Mouse (Mus musculus): Measurements from ENCODE around the gene Stk24.
A peak's percentile ranks its signal among the peaks of the same experiment; 100 is the strongest.

The Stk24 gene

DNA sequence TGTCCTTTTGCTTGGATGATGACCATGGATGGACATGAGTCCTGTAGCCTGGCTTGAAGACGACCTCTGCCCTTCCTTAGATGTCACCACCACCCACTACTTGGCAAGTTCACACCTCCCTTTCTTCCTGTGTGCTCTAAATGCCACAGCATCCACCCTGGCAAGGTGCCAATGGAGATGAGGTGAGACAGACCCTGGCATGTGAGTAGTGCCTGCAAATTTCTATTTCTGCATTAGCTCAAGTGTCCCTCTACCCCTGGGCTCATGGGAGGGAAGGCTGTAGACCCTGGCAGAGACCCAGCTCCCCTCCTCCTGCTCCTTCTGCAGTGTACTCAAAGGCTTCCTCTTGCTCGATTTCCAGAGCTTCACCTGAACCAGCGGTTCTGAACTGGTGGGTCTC is 64.9 kb downstream of the Stk24 start:
- peak in 1 of 2 experiments; percentile 8 for DNase-seq (ENCODE audit: low spot score in 2 of 2)

- DNase-seq (ENCODE audit: low spot score in 2 of 2) = no peak
Measured at GRCm38 (mm10) chr14:121313283-121313682, 66.5 kb downstream of the Stk24 start.

GRCm38 (mm10) chr14:121311083-121311482 is 68.7 kb downstream of the Stk24 start:
- no peak for DNase-seq (ENCODE audit: low spot score in 2 of 2)

GRCm38 (mm10) chr14:121310325-121311080 is 69.3 kb downstream of the Stk24 start:
- no peak for DNase-seq (ENCODE audit: low spot score in 2 of 2)

GRCm38 (mm10) chr14:121309909-121310308 is 69.9 kb downstream of the Stk24 start:
- DNase-seq (ENCODE audit: low spot score in 2 of 2) = no peak

GRCm38 (mm10) chr14:121305316-121306064 is 74.3 kb downstream of the Stk24 start:
- DNase-seq (ENCODE audit: low spot score in 2 of 2) = no peak

DNA sequence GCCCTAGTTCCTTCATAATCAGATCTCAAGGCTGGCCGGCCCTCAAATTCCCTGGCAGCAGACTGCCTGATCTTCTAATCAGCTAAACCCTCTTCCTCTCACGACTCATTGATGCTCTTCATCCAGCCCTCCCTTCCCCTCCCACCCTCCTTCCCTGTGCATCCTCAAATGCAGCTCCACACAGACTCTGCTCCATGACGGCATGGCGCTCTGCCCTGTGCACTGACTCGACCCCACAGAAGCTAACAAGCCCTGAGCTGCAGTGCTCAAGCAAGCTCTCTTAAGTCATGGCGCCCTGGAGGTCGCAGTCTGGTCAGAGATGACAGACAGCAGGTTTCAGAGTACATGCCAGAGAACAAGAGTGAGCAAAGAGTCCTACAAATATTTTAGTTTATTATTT is 75.3 kb downstream of the Stk24 start:
- DNase-seq (ENCODE audit: low spot score in 2 of 2) = no peak

GRCm38 (mm10) chr14:121299093-121299492 is 80.7 kb downstream of the Stk24 start:
- no peak for DNase-seq (ENCODE audit: low spot score in 2 of 2)

- DNase-seq (ENCODE audit: low spot score in 2 of 2) = no peak
Measured at GRCm38 (mm10) chr14:121298537-121298936, 81.3 kb downstream of the Stk24 start.

DNA sequence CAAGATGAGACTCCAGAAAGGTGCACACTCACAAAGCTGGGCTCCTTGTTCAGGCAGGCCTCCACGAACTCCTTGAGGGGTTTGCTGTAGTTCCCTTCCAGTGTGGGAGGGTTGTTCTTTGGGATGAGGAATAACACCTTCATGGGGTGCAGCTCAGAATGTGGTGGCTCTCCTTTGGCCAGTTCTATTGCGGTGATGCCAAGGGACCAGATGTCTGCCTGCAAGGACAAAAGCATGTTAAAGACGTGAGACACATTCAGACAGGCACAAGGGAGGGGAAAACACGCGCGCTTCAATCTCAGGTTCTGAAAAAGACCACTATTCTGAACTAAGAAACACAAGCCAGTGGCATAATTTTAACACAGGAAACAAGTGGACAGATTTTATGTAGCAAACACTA is 82.7 kb downstream of the Stk24 start:
- DNase-seq (ENCODE audit: low spot score in 2 of 2) = no peak

GRCm38 (mm10) chr14:121294484-121294883 is 85.3 kb downstream of the Stk24 start:
- no peak for DNase-seq (ENCODE audit: low spot score in 2 of 2)

DNA sequence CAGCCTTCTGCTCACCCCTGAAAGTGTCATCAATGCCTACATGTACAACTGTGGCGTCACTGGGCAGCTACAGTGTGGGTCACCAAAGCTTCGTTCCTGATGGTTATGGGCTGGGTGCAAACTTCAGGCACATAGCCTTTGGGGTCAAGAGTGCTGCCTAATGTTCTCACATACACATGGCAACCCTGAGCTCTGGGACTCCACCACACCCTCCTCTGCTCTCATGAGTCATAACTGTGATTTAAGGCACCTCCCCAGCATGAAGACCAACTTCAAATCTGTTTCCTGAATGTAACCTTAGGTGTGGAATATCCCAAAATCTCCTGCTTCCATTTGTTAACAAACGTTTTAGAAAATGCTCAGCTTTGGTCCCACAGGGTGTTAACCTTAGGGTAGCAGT is 87.4 kb downstream of the Stk24 start:
- no peak for DNase-seq (ENCODE audit: low spot score in 2 of 2)

GRCm38 (mm10) chr14:121291881-121292280 is 87.9 kb downstream of the Stk24 start:
- DNase-seq (ENCODE audit: low spot score in 2 of 2) = no peak

DNA sequence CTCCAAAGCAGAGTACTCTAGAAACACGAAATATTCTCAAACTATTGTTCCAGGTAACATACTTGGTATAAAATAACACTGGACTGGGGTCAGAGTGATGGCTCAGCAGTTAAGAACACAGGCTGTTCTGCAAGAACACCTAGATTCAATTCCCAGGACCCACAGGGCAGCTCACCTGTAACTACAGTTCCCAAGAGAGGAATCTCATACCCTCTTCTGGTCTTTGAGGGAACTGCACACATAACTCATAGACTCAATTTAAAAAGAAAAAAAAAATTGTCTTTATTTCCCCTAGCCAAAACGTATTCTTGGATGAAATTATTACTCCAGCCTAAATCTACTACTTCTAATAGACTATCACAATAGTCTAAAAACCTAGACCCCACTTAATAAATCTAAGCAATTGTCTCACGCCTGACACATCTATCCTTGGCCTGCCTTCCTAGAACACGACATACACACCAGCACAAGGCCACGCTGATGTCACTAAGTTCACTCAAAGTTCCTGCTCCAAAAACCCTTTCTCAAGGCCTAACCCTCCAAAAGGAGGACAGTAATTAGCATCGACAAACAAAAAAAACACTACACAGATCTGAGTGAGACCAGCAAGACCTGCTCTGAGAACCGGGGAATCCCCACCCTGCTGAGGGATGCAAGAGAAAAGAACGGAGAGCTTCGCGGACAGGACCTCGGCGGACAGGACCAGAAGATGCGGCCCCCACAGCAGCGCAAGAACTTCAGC is 94.3 kb downstream of the Stk24 start:
- no peak for DNase-seq (ENCODE audit: low spot score in 2 of 2)

- DNase-seq (ENCODE audit: low spot score in 2 of 2) = no peak
Measured at GRCm38 (mm10) chr14:121281336-121281710, 98.5 kb downstream of the Stk24 start.

GRCm38 (mm10) chr14:121280601-121281335 is 99.0 kb downstream of the Stk24 start:
- no peak for DNase-seq (ENCODE audit: low spot score in 2 of 2)

DNA sequence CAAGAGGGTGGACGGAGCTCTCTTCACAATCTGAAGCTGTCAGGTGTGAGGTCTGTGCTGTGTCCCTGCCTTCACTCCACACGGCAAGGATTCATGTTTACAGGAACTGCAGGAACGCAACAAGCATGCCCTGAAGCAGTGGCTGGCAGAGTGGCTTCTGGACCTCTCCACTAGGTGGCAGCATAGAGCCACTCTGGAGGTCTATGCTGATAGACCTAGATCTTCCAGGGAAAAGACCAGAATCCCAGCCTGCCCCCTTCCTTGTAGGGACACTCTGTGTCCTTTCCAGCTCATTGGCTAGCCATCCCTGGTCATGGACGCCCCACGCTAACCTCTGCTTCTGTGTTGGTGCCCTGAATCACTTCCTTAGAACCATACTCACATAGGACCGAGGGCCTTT is 100.7 kb downstream of the Stk24 start:
- peak; percentile 74 to 89 for DNase-seq (ENCODE audit: low spot score in 2 of 2)

GRCm38 (mm10) chr14:121276016-121276415 is 103.8 kb downstream of the Stk24 start:
- DNase-seq (ENCODE audit: low spot score in 2 of 2) = no peak

DNA sequence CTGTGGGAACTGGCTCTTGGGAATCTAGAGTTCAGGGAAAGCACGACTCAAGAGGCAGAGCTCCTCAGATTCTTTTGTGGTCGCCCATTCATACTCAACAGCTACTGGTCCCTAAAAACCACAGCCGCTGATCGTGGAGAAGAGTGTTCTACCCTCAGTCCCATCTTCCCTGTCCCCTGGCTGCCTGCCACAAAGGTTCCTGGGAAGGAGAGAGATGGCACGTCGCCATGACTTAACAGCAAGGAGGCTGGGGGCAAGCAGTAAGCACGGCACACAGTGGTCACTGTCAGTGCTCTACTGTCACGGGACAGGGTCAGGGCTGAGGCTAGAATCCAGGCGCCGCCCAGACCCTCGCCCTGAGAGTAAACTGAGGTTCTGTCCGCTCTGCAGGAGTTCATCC is 104.8 kb downstream of the Stk24 start:
- DNase-seq (ENCODE audit: low spot score in 2 of 2) = no peak

DNA sequence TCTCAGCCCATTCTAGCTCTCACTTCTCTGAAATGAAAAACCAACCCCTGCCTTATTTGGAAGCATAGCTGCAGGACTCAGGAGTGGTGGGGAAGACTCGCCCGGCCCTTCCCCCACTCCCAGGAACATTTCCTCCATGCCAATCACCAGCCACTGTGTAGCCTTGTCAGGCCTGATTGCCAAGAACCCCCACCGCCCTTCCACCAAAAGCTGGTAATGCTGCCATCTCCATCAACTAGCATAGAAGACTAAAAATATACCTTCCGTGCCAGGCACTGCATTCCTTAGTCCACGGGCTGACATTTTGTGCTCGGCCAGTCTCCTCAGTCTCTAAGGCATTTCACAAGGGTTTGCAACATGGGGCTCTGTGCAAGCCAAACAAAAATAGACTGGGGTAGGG is 109.3 kb downstream of the Stk24 start:
- no peak for DNase-seq (ENCODE audit: low spot score in 2 of 2)

DNA sequence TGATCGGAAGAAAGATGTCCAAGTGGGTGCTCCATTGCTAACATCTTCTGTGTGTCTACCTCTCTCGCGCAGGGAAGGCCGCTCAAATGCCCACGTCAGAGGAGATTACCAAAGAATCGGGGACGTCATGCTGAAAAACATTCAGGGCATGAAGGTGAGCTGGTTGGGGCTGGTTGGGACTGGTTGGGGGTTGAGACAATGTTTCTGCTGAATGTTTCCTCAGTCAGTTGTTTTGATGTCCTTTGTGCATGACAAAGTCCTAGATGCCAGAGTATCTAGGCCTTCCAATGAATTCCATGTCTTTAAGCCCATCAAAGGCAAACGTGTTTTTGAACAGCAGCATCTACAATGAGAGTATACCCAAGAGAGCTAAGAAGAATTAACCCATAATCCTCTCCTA is 112.0 kb downstream of the Stk24 start:
- DNase-seq (ENCODE audit: low spot score in 2 of 2) = no peak

DNA sequence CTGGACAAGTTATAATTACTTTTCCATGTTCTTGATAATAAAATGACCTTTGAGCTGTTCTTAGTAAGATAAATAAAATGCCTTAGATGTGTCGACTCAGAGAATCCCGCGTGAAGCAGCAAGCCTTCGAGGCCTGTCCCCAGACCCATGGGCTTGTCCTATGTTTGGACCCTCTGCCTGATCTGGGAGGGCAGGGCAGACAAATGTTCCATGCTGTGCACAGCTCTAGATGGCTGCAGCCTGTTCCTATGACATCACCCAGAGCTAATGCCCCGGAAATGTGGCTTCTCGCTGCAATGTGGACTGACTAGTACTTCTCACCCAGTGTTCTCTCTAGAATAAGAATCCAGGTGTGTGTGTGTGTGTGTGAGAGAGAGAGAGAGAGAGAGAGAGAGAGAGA is 115.4 kb downstream of the Stk24 start:
- no peak for DNase-seq (ENCODE audit: low spot score in 2 of 2)

Measured in cerebellum, postnatal 4 days (tissue).